Mouse (Mus musculus): ENCODE results near the gene Vim.

- TF ChIP-seq CTCF (IDR thresholded peaks at IDR 0.05; ENCODE audit: low read depth, low read length), result no peak
- TF ChIP-seq TAL1 (conservative IDR thresholded peaks at IDR 0.05; ENCODE audit: low read depth, low read length), result no peak
These were observed 56.6 kb downstream of the Vim start for GRCm38 (mm10) chr2:13630136-13630832.
